Mouse (Mus musculus) CH12.LX (cell line): ENCODE results near the gene Cryl1. TPM values are rescaled to one million over a fixed set of nuclear protein-coding genes. Genes with fewer than 3 reads are reported as not detected.

Experiments
- DNase-seq: peaks from one replicate; pipeline ENCODE4 v3.0.0-alpha.2; 2013; ENCODE audit errors: extremely low read depth
- H3K27ac ChIP-seq: 2 replicates; pipeline ENCODE4 v1.5.1; 2012; ENCODE audit warnings: low read depth, mild to moderate bottlenecking, control low read depth, moderate library complexity; ENCODE audit not compliant: insufficient read depth
- H3K27me3 ChIP-seq: replicated peaks from 2 replicates; pipeline ENCODE3; 2012; ENCODE audit warnings: inconsistent platforms
- H3K36me3 ChIP-seq, 2 experiments: replicated peaks in 1 of 2; 2 replicates each; pipeline versions ENCODE3 to v1.6.1; 2012; ENCODE audit warnings: inconsistent platforms in 1 of 2, low read length in 1 of 2, mild to moderate bottlenecking in 1 of 2, mixed read lengths in 1 of 2, moderate library complexity in 1 of 2; ENCODE audit not compliant: control insufficient read depth in 1 of 2, insufficient read depth in 1 of 2
- H3K4me1 ChIP-seq, 2 experiments: 2 replicates each; pipeline ENCODE4 v1.6.1; 2012; ENCODE audit warnings: inconsistent platforms in 1 of 2, moderate library complexity in 1 of 2; ENCODE audit not compliant: insufficient read depth in 2 of 2, control insufficient read depth in 1 of 2
- H3K4me2 ChIP-seq: 2 replicates; pipeline ENCODE4 v1.6.1; 2012; ENCODE audit warnings: low read depth, mild to moderate bottlenecking, control low read depth; ENCODE audit not compliant: poor library complexity, insufficient read depth, severe bottlenecking
- H3K4me3 ChIP-seq, 3 experiments: fragments of 150-350 bp in 1 of 3; sonication (generic) in 1 of 3; replicated peaks in 1 of 3; 2 replicates each; pipeline versions ENCODE3 to v1.5.1; 2011 to 2012; ENCODE audit warnings: low read depth in 2 of 3, low read length in 2 of 3, mild to moderate bottlenecking in 2 of 3, moderate library complexity in 2 of 3, control low read depth in 1 of 3, improper control_type of control experiment in 1 of 3, inconsistent platforms in 1 of 3, mixed read lengths in 1 of 3; ENCODE audit not compliant: poor library complexity in 1 of 3
- H3K79me2 ChIP-seq: replicated peaks from 2 replicates; pipeline ENCODE4 v1.6.1; 2012; ENCODE audit warnings: mild to moderate bottlenecking, moderate library complexity; ENCODE audit not compliant: control insufficient read depth, poor library complexity, insufficient read depth, severe bottlenecking; ENCODE audit errors: extremely low read depth
- H3K9ac ChIP-seq: 2 replicates; pipeline ENCODE4 v1.6.1; 2012; ENCODE audit warnings: low read depth, mild to moderate bottlenecking, control low read depth, moderate library complexity; ENCODE audit not compliant: insufficient read depth
- H3K9me3 ChIP-seq: replicated peaks from 2 replicates; pipeline ENCODE3; 2012; ENCODE audit warnings: low read length, inconsistent platforms, mixed read lengths
- CHD1 ChIP-seq: IDR thresholded peaks from 2 replicates; pipeline ENCODE4 v1.6.1; 2012; ENCODE audit warnings: low read depth, low read length, improper control_type of control experiment, inconsistent platforms
- CHD2 ChIP-seq: IDR thresholded peaks from 2 replicates; pipeline ENCODE4 v1.6.1; 2011; ENCODE audit warnings: low read length, improper control_type of control experiment
- CTCF ChIP-seq, 2 experiments: IDR thresholded peaks in 1 of 2; conservative IDR thresholded peaks in 1 of 2; 2 replicates each; pipeline ENCODE4 v1.5.1; 2011 to 2012; ENCODE audit warnings: low read depth in 2 of 2, low read length in 2 of 2, improper control_type of control experiment in 1 of 2, inconsistent platforms in 1 of 2, mild to moderate bottlenecking in 1 of 2, moderate library complexity in 1 of 2
- E2F4 ChIP-seq: IDR thresholded peaks from 2 replicates; pipeline ENCODE4 v1.6.1; 2011; ENCODE audit warnings: low read depth, low read length, improper control_type of control experiment; ENCODE audit not compliant: insufficient replicate concordance
- ELF1 ChIP-seq: IDR thresholded peaks from 2 replicates; pipeline ENCODE4 v1.6.1; 2014; ENCODE audit warnings: low read depth, mild to moderate bottlenecking, inconsistent platforms, low read length, improper control_type of control experiment
- ETS1 ChIP-seq: conservative IDR thresholded peaks from 2 replicates; pipeline ENCODE4 v1.6.1; 2012; ENCODE audit warnings: low read depth, mild to moderate bottlenecking, inconsistent platforms, low read length, improper control_type of control experiment, moderate library complexity
- HCFC1 ChIP-seq: IDR thresholded peaks from 2 replicates; pipeline ENCODE4 v1.6.1; 2012; ENCODE audit warnings: low read depth, mild to moderate bottlenecking, inconsistent platforms, low read length, improper control_type of control experiment
- IRF4 ChIP-seq: IDR thresholded peaks from 2 replicates; pipeline ENCODE4 v1.6.1; 2014; ENCODE audit warnings: low read depth, mild to moderate bottlenecking, inconsistent platforms, low read length, improper control_type of control experiment
- JUN ChIP-seq: IDR thresholded peaks from 2 replicates; pipeline ENCODE4 v1.6.1; 2011; ENCODE audit warnings: low read depth, mild to moderate bottlenecking, low read length, improper control_type of control experiment, moderate library complexity; ENCODE audit not compliant: insufficient read depth
- KAT2A ChIP-seq: IDR thresholded peaks from 2 replicates; pipeline ENCODE4 v1.6.1; 2012; ENCODE audit warnings: low read length, improper control_type of control experiment, inconsistent platforms; ENCODE audit not compliant: insufficient replicate concordance
- MAFK ChIP-seq: IDR thresholded peaks from 2 replicates; pipeline ENCODE4 v1.6.1; 2011; ENCODE audit warnings: low read length, improper control_type of control experiment; ENCODE audit not compliant: insufficient replicate concordance
- MAX ChIP-seq: IDR thresholded peaks from 2 replicates; pipeline ENCODE4 v1.6.1; 2011; ENCODE audit warnings: low read length, improper control_type of control experiment
- MAZ ChIP-seq: IDR thresholded peaks from 2 replicates; pipeline ENCODE4 v1.6.1; 2012; ENCODE audit warnings: low read depth, mild to moderate bottlenecking, inconsistent platforms, low read length, improper control_type of control experiment, moderate library complexity
- MXI1 ChIP-seq: IDR thresholded peaks from 2 replicates; pipeline ENCODE4 v1.6.1; 2011; ENCODE audit warnings: mild to moderate bottlenecking, low read depth, low read length, improper control_type of control experiment
- NRF1 ChIP-seq: IDR thresholded peaks from 2 replicates; pipeline ENCODE4 v1.6.1; 2014; ENCODE audit warnings: low read depth, mild to moderate bottlenecking, inconsistent platforms, low read length, improper control_type of control experiment, moderate library complexity
- PAX5 ChIP-seq: IDR thresholded peaks from 2 replicates; pipeline ENCODE4 v1.6.1; 2012; ENCODE audit warnings: low read length, inconsistent platforms, mixed read lengths
- POLR2A ChIP-seq: IDR thresholded peaks from 2 replicates; pipeline ENCODE4 v1.6.1; 2011; ENCODE audit warnings: low read depth, mild to moderate bottlenecking, improper control_type of control experiment, low read length
- RAD21 ChIP-seq: IDR thresholded peaks from 2 replicates; pipeline ENCODE4 v1.6.1; 2011; ENCODE audit warnings: low read depth, mild to moderate bottlenecking, low read length, improper control_type of control experiment, moderate library complexity
- SIN3A ChIP-seq: IDR thresholded peaks from 2 replicates; pipeline ENCODE4 v1.6.1; 2012; ENCODE audit warnings: low read length, improper control_type of control experiment, inconsistent platforms
- TBP ChIP-seq: conservative IDR thresholded peaks from 2 replicates; pipeline ENCODE4 v1.6.1; 2011; ENCODE audit warnings: low read depth, low read length, improper control_type of control experiment
- TCF12 ChIP-seq: IDR thresholded peaks from 2 replicates; pipeline ENCODE4 v1.6.1; 2014; ENCODE audit warnings: low read depth, mild to moderate bottlenecking, inconsistent platforms, low read length, improper control_type of control experiment
- UBTF ChIP-seq: IDR thresholded peaks from 2 replicates; pipeline ENCODE4 v1.6.1; 2012; ENCODE audit warnings: low read depth, mild to moderate bottlenecking, inconsistent platforms, low read length, improper control_type of control experiment, moderate library complexity
- USF2 ChIP-seq: conservative IDR thresholded peaks from 2 replicates; pipeline ENCODE4 v1.6.1; 2011; ENCODE audit warnings: low read depth, low read length, improper control_type of control experiment
- ZNF384 ChIP-seq: IDR thresholded peaks from 2 replicates; pipeline ENCODE4 v1.6.1; 2012; ENCODE audit warnings: low read depth, low read length, improper control_type of control experiment, inconsistent platforms
- dilution Hi-C: fragments of 300-500 bp; cut with MboI; formaldehyde crosslinking; loops from 2 replicates; pipeline ENCODE4 v1.14.3; 2020; ENCODE audit warnings: low sequenced_read_pairs; ENCODE audit not compliant: extremely low pct_unique_long_range_greater_than_20kb, extremely low pct_ligation_motif_present
- in situ Hi-C: fragments of 300-500 bp; cut with MboI; formaldehyde crosslinking; loops from 3 replicates; pipeline ENCODE4 v1.14.3; 2019; ENCODE audit warnings: low sequenced_read_pairs, low pct_ligation_motif_present, low pct_unique_long_range_greater_than_20kb, mixed read lengths
- polyA plus RNA-seq: library from polyadenylated mRNA; unstranded; fragments of >175 nt; gene quantifications from 2 replicates; pipeline ENCODE4 v1.2.1, GENCODE M21; 2012; ENCODE audit warnings: low read depth; ENCODE audit not compliant: insufficient read length
- total RNA-seq, 2 experiments: library from RNA; depleted of rRNA; stranded (reverse); fragments of 300-350 nt in 1 of 2; fragments of >200 nt in 1 of 2; gene quantifications; 2 replicates each; pipeline ENCODE4 v1.2.3; 2012 to 2014

The Cryl1 gene
- total and polyA plus RNA-seq, 3 experiments: 13.1 to 33.7 (median 31.8) TPM

DNA sequence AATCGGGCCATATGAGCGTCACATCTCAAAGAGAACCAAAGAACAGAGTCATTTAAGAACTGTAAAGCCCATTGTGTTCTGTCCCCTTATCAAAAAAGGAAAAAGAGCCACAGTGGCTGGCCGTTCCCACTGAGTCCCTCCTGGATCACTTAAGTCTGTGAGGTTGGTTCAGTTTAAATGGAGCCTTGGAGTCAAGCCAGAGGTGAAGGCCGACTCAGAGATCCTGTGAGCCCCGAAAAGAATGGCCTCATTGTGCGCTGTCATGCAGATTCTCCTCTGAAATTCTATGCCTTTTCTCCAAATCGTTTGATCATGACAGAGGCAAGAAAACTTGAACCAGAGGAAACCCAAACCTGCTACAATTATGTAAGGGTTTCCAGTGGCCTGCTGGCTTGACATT, 82.8 kb downstream of the Cryl1 start:
- dilution Hi-C loops (no loop called here), in situ Hi-C loops (no loop called here)
- Histone ChIP-seq H3K4me3 (no peak overlapping the region), H3K36me3 (peaks cover 0 to 23% of the 10 kb centered on the region in 2 experiments), H3K9ac (no peak overlapping the region), H3K4me2 (no peak overlapping the region), H3K27ac (no peak overlapping the region), H3K4me1 (peaks cover 0 to 13% of the 10 kb centered on the region in 2 experiments; a peak in 2 of 4 replicates), H3K27me3 (no peaks in the 10 kb centered on the region), H3K79me2 (no peaks in the 10 kb centered on the region), H3K9me3 (no peaks in the 10 kb centered on the region)
- TF ChIP-seq USF2 (no peak), KAT2A (no peak), ELF1 (no peak), UBTF (no peak), TBP (no peak), MAZ (no peak), ETS1 (no peak), ZNF384 (no peak), CHD2 (no peak), TCF12 (no peak), NRF1 (no peak), MXI1 (no peak), JUN (no peak), PAX5 (no peak), SIN3A (no peak)
- no peak for DNase-seq

DNA sequence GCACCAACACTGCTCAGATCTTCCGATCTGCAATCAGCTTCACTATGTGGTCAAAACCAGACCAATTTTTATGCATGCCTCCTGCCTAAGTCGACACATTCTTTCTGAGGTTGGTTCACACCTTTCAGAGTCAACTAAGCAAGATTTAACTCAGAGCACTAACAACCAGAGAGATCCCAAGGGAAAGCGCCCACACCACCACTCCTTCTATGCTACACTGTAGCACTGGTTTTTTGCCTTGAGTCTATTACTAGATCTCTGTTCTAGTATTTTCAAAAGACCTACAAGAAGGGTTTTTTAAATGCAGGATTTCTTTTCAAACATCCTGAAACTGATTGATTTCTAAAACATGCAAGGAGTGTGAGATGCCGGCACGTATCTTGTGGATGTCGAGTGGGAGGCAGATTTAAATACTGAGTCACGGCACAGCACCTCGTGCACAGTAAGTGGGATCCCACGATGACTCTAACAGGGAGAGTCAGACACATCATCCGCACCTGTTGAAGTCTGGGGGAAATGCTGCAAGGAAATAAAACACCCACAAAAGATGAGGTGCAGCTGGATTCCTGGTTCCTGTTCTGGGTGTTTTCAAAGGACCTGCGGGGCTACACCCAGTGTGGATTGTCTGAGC, 96.6 kb downstream of the Cryl1 start:
- no peak for TF ChIP-seq POLR2A
- TF ChIP-seq E2F4: no peak
- no peak for TF ChIP-seq IRF4
- no peak for TF ChIP-seq KAT2A
- TF ChIP-seq CHD1: no peak
- TF ChIP-seq UBTF: no peak
- TF ChIP-seq ELF1: no peak
- TF ChIP-seq SIN3A: no peak
- no peak for TF ChIP-seq MAFK
- TF ChIP-seq HCFC1: no peak
- no peak for TF ChIP-seq CTCF (conservative IDR thresholded peaks at IDR 0.05 in 1 of 2, IDR thresholded peaks at IDR 0.05 in 1 of 2; ENCODE audit: low read depth in 2 of 2, low read length in 2 of 2)
- no peak for TF ChIP-seq MAX
- TF ChIP-seq USF2: no peak
- TF ChIP-seq TBP: no peak
- TF ChIP-seq RAD21: no peak
- no peaks in the 10 kb centered on the region for H3K79me2 ChIP-seq
- in situ Hi-C loops: no loop called here
- H3K4me1 ChIP-seq: peaks cover 0 to 5% of the 10 kb centered on the region in 2 experiments; a peak in 1 of 4 replicates
- H3K27ac ChIP-seq: no peak overlapping the region
- dilution Hi-C loops: no loop called here
- no peak overlapping the region for H3K4me2 ChIP-seq
- no peaks in the 10 kb centered on the region for H3K27me3 ChIP-seq
- no peak overlapping the region for H3K4me3 ChIP-seq
- no peaks in the 10 kb centered on the region for H3K9me3 ChIP-seq
- H3K36me3 ChIP-seq: peaks cover 0 to 42% of the 10 kb centered on the region in 2 experiments
- H3K9ac ChIP-seq: no peak overlapping the region
- no peak for DNase-seq
